Mouse (Mus musculus): ENCODE measurements at regions not wholly inside any gene's neighbourhood (a gene's known extent, or its start where the extent isn't known, plus 50 kb on each side); places are given as distances from the start of the nearest gene placed in this dataset.

- no peak for DNase-seq
These were observed 128.3 kb downstream of the Actr3 start for GRCm38 (mm10) chr1:125307223-125307622.

- no peak for DNase-seq
These were observed 136.9 kb downstream of the Actr3 start for GRCm38 (mm10) chr1:125298520-125299090.

- no peak for DNase-seq
These were observed 139.9 kb downstream of the Actr3 start for GRCm38 (mm10) chr1:125295646-125296045.

DNA sequence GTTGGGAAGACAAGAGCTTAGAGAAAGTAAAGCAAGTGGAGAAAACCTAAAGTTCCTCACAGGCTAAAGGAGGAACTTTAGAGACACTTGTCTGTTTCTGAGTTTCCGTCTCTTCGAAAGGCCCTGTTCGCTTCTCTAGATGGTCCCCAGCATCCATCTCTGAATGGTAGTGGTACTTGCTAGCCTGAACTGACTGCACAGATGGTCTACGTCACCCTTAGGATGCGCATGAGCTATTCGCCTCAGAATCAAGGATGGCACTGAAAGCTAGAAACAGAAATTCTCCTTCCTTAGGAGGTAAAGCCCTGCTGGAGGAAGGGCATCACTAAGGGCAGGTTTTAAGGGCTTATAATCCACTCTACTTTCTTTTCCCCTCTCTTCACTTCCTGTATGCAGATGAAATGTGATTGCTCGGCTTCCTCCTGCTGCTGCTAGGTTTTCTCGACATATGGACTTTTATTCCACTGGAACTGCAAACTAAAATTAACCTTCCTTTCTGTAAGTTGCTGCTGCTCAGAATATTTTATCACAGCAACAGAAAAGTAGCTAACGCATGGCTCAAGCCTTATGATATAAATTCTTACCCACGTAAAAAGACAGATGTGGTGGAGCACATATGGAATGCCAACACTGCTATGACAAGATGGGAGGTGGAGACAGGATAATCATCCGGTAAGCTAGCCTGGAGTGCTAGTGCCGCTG is 145.1 kb downstream of the Actr3 start:
- no peak for DNase-seq

DNA sequence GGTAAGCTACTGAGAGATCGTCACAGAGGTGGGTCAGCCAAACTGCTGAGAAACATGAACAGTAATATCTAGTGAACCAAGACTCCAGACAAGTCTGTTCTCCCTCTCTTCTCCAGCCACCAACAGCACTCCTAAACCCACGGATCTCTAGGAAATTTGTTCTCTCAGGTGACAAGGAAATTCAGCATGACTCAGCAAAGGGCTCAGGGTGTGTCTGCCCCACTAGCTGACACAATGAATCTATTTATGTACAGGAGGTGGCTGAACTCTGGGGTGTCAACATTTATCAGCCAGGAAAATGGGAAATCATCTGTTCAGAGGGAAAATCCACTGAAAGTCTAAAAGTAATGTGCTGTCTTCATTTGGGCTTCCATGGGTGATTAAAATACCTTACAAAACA is 149.2 kb downstream of the Actr3 start:
- no peak for DNase-seq

DNA sequence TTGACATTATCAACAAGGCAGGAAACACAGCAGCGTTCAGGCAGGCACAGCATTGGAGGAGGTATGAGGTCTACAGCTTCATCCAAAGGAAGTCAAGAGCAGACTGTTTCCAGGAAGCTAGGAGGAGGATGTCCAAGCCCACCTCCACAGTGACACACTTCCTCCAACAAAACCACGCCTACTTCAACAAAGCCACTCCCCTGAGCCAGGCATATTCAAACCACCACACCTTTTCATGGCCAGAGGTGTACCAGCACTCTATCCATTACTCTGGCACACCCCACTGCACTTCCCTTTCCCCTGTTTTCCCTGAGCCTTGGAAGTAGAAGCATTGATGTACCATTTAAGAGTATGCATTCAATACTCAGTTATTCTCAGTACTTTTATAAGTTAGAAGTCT is 150.8 kb downstream of the Actr3 start:
- DNase-seq = no peak

DNA sequence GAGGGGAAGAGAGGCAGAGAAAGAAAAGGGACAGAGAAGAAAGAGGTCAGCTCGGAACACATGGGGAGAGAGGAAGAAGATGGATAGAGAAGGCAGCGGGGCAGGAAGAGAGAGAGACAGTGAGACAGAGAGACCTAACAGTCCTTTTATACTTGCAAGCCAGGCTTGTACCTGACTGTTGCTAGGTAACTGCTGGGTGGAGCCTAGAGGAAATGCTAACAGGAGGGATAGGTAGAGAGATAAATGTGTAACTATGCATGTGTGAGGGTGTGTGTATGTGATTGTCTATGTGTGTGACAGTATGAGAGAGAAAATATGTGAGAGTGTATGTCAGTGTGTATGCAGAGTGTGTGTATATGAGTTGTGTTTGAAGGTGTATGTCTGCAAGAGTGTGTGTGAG is 161.8 kb downstream of the Actr3 start:
- DNase-seq = no peak

GRCm38 (mm10) chr1:125263684-125264083 is 171.8 kb downstream of the Actr3 start:
- no peak for DNase-seq

- DNase-seq = no peak
These were observed 172.5 kb downstream of the Actr3 start for GRCm38 (mm10) chr1:125263068-125263467.

DNA sequence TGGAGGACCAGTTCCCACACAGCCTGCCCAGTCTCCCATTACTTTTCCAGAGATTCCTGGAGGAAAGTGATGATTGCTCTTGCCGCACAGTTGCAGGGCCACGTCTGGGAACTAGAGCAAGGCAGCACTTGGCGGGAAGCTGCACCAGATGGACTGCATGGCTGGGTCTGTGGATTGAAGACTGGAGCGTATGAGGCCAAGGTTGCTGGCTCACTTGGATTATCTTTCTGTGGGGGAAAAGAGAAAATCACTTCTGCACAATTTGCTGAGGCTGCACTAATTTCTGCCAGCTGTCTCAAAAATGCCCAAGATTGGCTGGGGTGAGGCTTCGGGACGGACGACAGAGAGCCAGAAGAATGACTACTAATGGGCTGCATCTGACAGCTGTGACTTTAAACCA is 193.2 kb downstream of the Actr3 start:
- peak in 1 of 2 experiments; percentile 10 for DNase-seq

- no peak for DNase-seq
These were observed 193.8 kb downstream of the Actr3 start for GRCm38 (mm10) chr1:125241717-125242116.

- DNase-seq = no peak
These were observed 197.9 kb downstream of the Actr3 start for GRCm38 (mm10) chr1:125237595-125237988.

DNA sequence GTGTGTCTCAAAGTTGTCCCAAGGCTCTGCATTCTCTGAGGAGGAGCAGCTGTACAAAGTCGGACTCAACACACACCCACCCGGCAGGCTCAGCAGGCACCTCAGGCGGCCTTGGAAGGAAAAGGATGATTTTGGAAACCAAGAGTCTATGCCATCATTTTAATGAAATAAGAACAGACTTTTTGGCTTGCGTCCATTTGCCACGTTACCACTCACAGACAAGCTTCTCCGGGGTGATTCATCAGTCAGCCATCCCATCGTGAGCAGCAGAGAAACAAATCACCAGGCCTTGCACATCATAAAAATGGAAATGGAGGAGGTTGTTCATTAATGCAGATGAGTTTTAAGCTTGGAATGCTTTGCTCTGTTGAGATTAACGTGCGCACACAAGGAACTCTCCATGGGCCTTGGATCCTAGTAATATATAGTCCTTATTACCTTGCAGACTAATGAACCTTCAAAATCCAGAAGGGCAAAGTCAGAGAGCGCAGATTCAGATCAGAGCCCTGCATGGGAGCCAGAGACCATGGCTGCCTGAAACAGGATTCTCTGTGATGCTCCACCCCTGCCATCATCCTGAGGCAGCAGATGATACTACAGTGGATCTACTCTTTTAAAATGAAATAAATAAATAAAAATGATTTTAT is 198.5 kb downstream of the Actr3 start:
- no peak for DNase-seq

DNA sequence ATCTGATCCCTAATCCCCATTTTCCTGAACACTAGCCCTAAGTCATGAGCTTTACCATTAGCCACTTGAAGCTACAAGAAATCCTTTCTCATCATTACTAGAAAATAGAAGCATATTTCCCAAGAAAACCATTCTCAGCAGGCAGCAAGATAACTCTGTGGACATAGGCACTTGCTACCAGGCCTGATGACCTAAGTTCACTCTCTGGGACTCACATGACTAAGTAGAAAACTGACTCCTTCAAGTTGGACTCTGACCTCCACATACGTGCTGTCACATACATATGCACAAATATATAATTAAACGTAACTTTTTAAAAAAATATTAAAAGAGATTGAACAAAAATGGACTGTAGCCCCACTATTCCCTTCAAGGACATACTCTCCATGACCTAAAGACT is 200.8 kb downstream of the Actr3 start:
- no peak for DNase-seq

GRCm38 (mm10) chr1:125223370-125223769 is 212.2 kb downstream of the Actr3 start:
- DNase-seq = no peak

GRCm38 (mm10) chr1:125216192-125216591 is 219.3 kb downstream of the Actr3 start:
- DNase-seq = no peak

DNA sequence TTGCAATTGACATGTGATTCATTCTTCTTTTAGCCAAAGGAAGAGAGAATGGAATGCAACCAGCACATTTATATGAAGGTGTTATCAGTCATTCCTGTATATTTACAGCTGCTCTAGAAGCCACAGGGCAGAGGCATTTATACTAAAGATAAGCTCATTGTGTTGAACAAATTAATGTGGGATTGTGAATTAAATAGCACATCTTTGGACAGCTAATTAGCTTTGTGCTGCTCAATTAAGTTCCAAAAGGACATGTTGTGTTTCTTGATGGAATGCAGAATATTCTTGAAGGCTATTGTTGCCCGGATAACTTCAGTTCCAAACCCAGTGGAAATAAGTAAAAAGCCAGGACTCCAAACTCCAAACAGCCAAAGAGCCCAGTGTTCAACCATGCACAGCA is 248.4 kb downstream of the Actr3 start:
- DNase-seq = no peak

- DNase-seq = peak; percentile 29 to 47
These were observed 259.2 kb downstream of the Actr3 start for GRCm38 (mm10) chr1:125176124-125176937.

DNA sequence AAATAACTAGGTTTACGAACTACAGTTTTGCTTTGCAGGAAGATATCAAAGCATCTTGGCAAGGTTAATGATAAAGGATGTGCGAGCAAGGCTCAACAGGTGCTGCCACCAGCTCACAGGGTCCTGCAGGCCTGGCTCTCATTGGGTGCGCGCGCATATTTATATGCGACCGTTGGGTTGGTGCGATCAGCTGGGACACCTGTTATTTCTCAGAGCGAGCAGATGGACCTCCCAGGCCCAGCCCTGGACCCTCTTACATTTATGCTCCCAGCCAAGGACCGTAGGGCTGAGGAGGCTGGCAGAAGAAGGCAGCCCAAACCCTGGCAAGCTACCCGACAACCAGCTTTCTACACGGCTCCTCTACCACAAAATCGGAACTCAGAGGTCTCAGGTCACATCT is 260.8 kb downstream of the Actr3 start:
- peak in 1 of 2 experiments; percentile 12 for DNase-seq

DNA sequence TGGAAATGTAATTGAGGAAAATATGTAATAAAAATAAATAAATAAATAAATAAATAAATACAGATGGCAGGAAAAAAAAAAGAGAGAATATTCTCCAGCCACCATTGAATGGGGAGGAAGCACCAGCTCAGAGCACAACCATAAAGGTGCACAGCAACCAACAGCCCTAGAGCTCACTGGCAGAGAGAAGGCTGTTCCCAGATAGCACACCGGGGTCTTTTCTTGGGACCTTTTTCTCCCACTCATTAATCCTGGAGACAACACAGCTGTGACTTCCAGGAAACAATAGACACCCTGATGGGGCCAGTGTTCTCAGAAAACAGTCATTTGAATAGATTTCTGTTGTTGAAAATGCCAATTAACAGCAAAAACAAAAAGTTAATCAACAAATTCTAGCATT is 263.1 kb downstream of the Actr3 start:
- DNase-seq = no peak

DNA sequence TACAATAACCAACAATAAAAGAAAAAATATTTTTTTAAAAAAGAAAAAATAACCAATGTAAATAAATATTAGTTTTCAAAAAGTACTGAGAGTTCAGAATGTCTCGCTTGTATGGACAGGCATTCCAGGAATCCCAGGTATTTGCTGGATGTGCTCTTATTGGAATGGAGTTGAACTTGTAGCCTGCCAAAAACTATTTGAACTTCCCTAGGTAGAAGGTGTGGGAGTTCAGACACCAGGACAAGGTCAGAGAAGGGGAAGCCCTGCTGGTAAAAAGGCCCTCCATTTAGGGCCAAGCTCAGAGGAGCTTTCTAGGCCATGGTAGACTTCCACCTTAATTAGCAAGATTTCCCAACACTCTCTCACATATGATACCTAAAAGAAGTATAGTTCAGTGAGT is 270.3 kb downstream of the Actr3 start:
- DNase-seq = no peak

DNA sequence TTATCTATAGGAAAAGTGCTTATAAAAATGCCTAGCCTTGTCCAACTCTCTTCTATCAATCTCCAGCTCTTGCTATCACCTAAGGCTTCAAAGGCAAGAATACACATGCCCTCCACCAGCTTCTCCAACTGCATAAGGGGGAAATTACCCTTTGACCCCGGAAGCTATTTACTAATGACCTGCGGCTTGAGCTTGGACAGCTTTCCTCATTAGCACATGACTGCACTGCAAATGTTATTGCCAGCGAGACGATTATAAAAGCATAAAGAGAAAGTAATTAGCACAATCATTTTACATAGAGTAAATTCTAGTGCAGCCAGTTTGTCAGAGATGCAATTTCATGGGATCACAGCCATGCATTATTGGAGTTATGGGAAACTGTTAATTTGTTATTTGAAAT is 277.0 kb downstream of the Actr3 start:
- no peak for DNase-seq

DNA sequence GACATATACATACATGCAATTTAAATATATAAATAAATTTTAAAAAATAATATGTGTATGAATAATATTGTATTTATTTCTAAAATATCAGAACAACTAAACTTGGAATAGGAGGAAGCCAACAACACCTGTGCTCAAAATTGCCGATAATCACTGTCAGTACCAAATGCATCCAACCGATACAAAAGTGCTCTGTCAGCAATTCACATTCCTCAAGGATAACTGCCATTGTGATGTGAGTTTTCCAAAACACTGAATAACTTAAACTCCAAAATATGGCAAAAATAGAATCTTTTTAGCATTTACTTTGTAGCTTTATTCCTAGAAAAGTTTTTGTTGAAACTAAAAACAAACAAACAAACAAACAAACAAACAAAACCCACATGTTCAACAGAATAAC is 279.4 kb downstream of the Actr3 start:
- DNase-seq = no peak

DNA sequence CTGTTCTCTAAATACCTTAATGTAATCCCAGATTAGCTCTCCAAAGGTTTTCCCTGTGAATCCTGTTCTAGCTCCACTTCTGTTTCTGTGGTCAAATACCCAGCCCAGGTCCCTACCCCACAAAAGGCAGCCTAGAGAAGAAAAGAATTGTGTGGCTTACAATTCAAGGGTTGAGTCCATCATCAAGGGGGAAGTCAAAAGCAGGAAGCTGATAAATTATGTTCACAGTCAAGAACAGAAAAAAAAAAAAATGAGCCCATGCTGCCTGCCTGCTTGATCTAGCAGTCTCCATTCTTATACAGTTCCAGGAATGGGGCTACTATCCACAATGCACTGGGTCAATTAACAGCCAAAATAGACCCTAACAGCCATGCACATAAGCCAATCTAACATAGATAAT is 285.7 kb downstream of the Actr3 start:
- no peak for DNase-seq

Measured in cerebellum, postnatal 25 days (tissue).